Mouse (Mus musculus) heart, adult 11 months (tissue): ENCODE results near the gene Orai1.

Experiments
- DNase-seq: peaks from one replicate; pipeline ENCODE4 v3.0.0; 2022

Gene Orai1

GRCm38 (mm10) chr5:123068714-123069113 lies 53.8 kb downstream of the Orai1 start:
- no peak for DNase-seq

GRCm38 (mm10) chr5:123075576-123076418 lies 60.9 kb downstream of the Orai1 start:
- peak; percentile 100 for DNase-seq

- no peak for DNase-seq
Observed at GRCm38 (mm10) chr5:123076419-123077281, 61.8 kb downstream of the Orai1 start.

GRCm38 (mm10) chr5:123079568-123079967 lies 64.7 kb downstream of the Orai1 start:
- no peak for DNase-seq

- DNase-seq = no peak
Observed at GRCm38 (mm10) chr5:123080041-123080440, 65.2 kb downstream of the Orai1 start.
